Mouse (Mus musculus): ENCODE data around the gene Met.

DNA sequence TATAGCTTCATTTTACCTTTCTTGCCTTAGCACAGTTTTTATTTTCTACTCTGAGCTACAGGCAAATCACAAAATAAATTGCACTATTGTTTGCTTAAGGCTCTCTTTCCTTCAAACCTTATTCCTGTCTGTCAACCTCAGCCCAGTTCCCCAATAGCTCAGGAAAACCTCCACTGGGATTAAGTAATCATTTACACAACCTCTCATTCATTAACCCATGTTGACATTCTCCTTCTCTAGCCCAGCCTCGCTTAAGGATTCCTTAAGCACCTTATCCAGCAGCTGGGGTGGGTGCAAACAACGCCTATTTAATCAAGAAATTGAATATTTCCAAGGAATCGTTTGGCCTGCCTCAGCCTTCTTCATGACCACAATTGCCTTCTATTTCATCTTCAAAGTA, 40.1 kb downstream of the Met start:
- TF ChIP-seq CTCF (IDR thresholded peaks at IDR 0.05; ENCODE audit: extremely low read depth, insufficient read depth, insufficient read length, insufficient replicate concordance) (no peak), POLR2A (IDR thresholded peaks at IDR 0.05; ENCODE audit: low read depth, low read length) (no peak)
